Mouse (Mus musculus): ENCODE measurements at regions not wholly inside any gene's neighbourhood (a gene's known extent, or its start where the extent isn't known, plus 50 kb on each side); places are given as distances from the start of the nearest gene placed in this dataset.

- TF ChIP-seq POLR2A (IDR thresholded peaks at IDR 0.05; ENCODE audit: borderline replicate concordance, insufficient read depth, low read length), result no peak
- TF ChIP-seq CTCF (IDR thresholded peaks at IDR 0.05; ENCODE audit: borderline replicate concordance, insufficient read depth, low read depth, low read length), result peak; percentile 77
Measured at GRCm38 (mm10) chr17:4778161-4778560, 216.0 kb upstream of the Arid1b start.

All from cerebellum, adult 2 months (tissue).